Mouse (Mus musculus) regulatory T cell (primary cell): Measurements from ENCODE around the gene Pnliprp2.

Experiments used
- in situ Hi-C: fragments of 300-600 bp; cut with MboI, MseI; formaldehyde crosslinking; loops from one replicate; pipeline ENCODE4 v1.15.1; 2025; ENCODE audit warnings: high pct_unique_total_duplicates

Pnliprp2 gene

GRCm38 (mm10) chr19:58759423-58759822, at the start of gene Pnliprp2:
TSS of gene Pnliprp2 (plus strand) at chr19:58759719.
- in situ Hi-C loops, result no loop called here

GRCm38 (mm10) chr19:58717925-58718324, 41.6 kb upstream of the Pnliprp2 start:
- in situ Hi-C loops, result no loop called here

GRCm38 (mm10) chr19:58720439-58720838, 39.1 kb upstream of the Pnliprp2 start:
- in situ Hi-C loops, result no loop called here

DNA sequence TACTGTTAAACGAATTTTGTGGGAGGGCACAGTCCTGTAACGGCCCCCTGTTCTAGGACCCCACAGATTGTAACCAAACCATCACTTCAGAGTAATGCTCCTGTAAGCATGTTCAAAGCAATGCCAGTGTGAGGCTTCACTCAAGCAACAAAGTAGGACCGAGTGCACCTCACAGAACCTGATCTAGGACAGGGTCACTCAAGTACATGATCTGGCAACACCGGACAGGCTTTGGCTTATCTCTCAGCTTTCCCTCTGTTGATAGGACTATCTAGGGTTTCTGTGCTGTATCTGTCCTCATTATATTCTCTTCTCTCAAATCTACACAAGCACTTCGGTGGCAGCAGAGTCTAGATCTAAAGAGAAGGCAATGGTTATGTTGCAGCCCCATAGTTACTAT, 33.0 kb upstream of the Pnliprp2 start:
- in situ Hi-C loops, result no loop called here

DNA sequence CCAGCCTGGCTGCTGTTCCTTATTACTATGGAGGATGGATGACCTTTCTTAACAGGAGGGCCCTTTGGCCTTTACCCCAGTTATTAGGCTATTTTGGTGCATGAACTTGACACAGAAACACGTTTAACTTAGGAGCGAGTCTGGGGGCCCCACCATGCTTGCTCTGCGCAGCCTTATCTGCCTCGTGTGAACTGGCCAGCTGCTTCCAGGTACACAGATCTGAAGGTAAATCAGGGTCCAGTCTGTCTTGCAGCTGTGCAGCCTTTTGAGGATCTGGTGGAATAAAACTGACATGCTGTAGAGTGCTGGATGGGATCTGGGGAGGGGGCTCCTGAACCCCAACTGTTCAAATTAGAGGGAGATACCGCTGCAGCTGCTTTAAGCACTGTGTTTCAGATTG, 31.8 kb upstream of the Pnliprp2 start:
- in situ Hi-C loops, result no loop called here

DNA sequence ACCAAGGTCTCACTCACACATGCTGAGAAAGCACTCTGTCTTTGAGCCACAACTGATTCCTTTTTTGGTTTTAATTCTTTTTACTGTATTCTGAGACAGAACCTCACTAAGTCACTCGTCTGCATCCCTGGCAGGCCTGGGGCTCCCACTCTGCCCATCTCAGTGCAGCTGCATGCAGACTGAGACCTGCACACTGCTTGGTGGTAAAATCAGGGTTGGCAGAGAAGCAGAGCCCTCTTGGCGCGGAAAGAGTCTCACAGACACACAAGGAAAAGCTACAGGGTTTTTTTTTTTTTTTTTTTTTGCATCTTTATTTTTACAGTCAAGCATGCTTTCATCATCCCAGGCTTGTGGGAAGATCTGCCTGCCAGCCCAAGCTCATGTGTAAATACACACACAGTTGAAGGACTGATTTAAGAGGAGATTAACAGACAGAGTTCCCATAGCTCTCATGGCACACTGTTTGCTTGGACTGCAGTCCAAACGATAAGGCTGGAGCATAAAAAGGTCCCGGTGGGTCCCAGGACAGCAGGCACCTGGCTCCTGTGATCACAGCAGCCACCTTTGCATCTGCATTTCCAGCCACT, 31.0 kb upstream of the Pnliprp2 start, which contains the start of gene Pnliprp1:
Pnliprp1 (plus strand) TSS at position 443 of the 587 bp plus-strand sequence.
- in situ Hi-C loops, result no loop called here

GRCm38 (mm10) chr19:58733216-58733615, 26.3 kb upstream of the Pnliprp2 start:
- in situ Hi-C loops, result no loop called here

GRCm38 (mm10) chr19:58738111-58738510, 21.4 kb upstream of the Pnliprp2 start:
- in situ Hi-C loops, result no loop called here

GRCm38 (mm10) chr19:58741036-58741435, 18.5 kb upstream of the Pnliprp2 start:
- in situ Hi-C loops, result no loop called here

DNA sequence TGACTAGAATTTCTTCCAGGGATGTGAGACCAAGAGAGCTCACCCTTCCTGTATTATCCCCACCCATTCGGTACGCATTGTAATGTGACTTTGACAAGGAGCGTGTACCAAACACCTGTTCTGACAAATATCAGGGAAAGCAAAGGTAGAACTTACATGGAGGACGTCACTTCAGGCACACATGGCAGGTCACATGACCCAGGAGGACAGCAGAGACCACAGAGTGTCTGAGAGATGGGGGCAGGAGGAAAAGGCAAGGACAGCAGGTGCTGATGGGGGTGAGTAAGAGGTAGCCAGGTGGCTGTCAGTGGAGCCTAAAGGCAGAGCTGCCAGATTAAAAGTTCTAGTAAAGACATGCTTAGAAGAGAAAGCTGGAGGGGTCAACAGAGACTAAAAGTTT, 16.8 kb upstream of the Pnliprp2 start:
- in situ Hi-C loops, result no loop called here

GRCm38 (mm10) chr19:58743736-58744135, 15.8 kb upstream of the Pnliprp2 start:
- in situ Hi-C loops, result no loop called here

DNA sequence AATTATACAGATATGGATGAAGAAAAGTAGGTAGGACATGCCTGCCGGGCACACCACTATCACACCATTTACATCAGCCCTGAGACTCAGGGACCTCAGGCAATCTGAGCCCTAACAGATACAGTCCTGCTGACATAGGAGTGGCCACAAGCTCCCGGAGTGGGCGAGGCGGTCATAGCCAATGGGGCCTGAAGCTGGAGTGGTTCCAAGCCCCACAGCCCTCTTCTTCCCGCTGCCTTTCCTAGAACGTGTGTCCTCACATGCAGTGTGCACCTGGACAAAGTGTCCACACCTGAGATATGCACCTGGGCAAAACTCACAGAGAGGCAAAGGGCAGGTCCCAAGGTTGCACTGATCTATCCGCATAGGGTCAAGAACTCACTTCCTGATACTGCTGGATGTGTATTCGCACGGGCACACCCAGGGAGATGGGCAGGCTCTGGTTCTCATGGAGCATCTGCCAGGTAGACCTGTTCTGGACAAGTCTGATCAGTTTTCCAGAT, 12.0 kb upstream of the Pnliprp2 start:
- in situ Hi-C loops, result no loop called here

- in situ Hi-C loops, result no loop called here
Observed at GRCm38 (mm10) chr19:58750822-58751221, 8.7 kb upstream of the Pnliprp2 start.

GRCm38 (mm10) chr19:58751504-58751903, 8.0 kb upstream of the Pnliprp2 start:
- in situ Hi-C loops, result no loop called here

- in situ Hi-C loops, result no loop called here
Observed at GRCm38 (mm10) chr19:58758871-58759270, 648 bp upstream of the Pnliprp2 start.

- in situ Hi-C loops, result no loop called here
Observed at GRCm38 (mm10) chr19:58762316-58762715, 2.8 kb downstream of the Pnliprp2 start.

DNA sequence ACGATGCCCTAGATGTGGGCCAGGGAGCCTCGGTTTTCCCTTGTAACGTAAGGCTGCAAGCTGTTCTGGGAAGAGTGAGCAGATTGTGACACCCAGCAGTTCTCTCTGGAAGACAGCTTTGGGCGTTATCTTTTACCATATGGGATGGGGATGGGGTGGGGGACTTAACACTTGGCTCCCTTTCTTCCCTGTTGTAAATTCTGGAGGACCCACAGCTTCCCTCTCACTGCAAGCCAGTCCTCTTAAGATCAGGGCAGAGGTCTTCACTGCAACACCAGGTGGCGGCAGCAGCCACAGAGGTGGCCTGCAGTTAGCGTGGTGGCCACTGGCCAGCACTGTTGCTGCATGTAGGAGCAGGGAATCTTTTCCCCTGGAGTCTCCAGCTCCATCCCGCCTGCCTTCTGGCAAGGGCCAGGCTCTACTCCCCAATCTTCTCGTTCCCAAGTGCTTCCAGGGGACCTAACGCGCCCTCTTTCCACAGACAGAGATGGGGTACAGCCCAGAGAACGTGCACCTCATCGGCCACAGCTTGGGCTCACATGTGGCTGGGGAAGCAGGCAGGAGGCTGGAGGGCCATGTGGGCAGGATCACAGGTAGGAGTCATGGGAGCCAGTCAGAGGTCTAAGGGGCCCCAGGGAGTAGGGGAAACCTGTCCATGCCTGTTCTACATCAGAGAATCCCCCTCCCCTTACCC, 3.5 kb downstream of the Pnliprp2 start:
- in situ Hi-C loops, result no loop called here

DNA sequence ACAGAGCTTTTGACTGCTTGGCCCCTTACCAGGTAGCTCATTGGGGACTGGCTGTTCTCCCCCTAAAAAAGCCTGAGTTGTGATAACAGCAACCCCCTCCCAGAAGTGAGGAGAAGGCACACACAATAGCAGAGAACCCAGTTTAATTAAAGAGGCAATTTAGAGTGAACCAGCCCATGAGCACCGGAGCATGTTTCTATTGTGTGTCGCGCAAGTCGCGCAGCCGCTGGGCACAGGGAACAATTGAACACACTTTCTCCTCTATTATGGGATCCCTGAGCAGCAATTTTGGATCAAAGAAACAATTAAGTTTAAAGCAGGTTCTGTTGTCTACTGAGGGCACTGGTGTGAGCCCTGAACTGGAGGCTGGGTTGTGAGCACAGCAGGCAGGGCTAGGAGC, 7.8 kb downstream of the Pnliprp2 start:
- in situ Hi-C loops, result no loop called here

DNA sequence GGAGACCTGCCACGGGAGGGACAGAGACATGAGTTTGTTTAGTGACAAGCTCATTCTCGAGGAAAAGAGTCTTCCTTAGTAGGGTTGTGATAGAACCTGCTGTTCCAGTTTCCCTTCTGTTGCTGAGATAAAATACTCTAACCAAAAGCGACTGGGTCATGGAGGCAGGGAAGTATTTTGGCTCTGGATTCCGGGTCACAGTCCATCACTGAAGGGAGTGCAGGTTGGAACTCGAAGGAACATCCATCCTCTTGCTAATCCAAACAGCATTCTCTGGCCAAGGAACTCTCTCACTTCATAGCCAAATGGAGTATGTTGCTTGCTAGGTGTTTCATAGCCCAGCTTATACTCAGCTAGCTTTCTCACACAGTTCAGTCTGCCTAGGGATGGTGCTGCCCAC, 16.9 kb downstream of the Pnliprp2 start:
- in situ Hi-C loops, result no loop called here

DNA sequence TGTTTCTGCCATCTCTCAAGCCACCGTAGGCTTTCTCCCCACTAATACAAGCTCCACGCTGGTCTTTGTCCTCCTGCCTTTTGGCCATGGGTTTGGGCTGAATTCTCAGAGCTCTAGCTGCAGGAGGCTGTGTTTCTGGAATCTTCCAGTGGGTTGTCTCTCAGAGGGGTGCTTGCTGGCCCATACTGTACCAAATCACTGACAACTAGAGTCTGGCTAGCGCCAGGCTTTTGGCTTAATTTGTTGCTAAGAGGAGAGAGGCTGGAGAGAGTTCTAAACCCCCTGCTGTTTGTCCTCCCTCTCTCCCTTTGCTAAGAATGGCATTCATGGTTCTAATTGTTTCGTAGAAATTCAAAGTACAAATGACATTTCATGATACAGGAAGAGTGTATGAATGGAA, 22.0 kb downstream of the Pnliprp2 start:
- in situ Hi-C loops, result no loop called here

DNA sequence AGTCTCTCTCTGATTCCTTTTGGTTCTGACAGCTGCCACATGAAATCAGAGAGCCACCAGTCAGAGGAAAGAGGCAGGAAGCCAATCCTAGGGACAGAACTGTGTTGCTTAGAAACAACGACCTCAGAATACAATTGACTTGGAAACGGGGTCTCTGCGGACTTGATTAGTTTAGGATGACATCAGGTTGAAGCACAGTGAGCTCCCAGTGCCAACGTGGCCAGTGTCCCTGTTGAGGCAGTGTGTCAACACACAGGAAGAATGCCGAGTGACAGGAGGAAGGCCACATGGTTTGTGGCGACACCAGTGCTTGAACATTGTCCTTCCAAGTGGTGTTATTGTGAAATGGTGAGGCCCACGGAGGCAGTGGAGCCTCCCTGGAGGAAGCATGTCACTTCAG, 24.4 kb downstream of the Pnliprp2 start:
- in situ Hi-C loops, result no loop called here

GRCm38 (mm10) chr19:58789194-58789593, 29.7 kb downstream of the Pnliprp2 start:
- in situ Hi-C loops, result no loop called here

DNA sequence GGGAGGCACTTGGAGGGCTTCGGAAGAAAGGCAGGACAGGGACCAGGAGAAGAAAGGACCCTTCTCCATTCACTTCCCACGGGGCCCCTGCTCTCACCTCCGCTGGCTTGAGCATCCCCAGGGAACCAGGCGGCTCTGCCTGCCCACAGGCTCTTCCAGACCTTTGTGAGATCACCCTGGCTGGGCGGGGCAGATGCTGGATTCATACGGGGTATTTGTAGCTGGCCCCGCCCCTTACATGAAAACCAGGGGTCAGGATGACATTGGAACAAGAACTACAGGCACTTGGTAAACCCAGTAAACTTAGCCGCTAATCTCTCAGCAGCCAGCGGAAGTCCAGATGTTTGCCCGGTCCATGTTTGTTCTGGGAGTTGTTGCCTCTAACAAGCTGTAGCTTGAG, 34.8 kb downstream of the Pnliprp2 start, which contains the start of gene 1700019N19Rik:
1700019N19Rik (minus strand) TSS at position 178 of the 400 bp plus-strand sequence.
- in situ Hi-C loops, result no loop called here
